Mouse (Mus musculus) left cerebral cortex, adult 11 months (tissue): ENCODE data around the gene Narfl.
A peak's percentile ranks its signal among the peaks of the same experiment; 100 is the strongest.
"Not testable (repeated sequence)": the region's sequence is repeated elsewhere in the genome, so short reads cannot be mapped to it uniquely, and the experiment has no call there.

Experiments
- DNase-seq: peaks from one replicate; pipeline ENCODE4 v3.0.0; 2022; ENCODE audit warnings: low spot score

Narfl gene

DNA sequence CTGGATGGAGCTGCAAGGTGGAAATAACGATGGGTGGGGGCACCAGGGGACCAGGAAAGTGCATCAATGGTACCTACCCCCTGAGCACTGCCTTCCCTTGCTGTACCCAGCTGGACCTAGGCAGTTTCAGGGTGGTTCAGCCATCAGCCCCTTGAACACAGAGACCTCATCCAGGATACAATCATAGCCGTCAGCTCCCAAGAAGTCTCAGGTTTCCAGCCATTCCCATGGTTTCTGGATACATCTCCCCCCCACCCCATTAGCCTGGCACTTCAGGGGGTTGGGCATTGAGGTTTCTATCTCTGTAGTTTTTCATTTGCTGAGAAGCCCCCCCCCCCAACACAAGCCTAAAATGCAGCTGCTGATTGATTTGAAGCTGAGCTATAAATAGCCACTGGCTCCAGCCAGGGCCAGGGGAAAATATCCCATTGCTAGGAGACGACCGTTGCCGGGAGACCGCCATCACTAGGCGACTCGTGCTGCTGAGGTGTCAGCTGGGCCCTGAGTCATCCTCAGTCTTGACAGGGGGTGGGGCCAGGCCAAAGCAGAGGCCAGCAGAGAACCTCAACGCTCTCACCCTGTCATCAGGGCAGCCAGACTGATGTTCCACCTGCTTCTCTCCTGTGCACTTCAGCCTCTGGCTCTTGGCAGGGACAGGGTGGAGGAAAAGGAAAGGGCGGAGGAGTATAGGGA, 29.4 kb downstream of the Narfl start:
- DNase-seq = peak; percentile 71

DNA sequence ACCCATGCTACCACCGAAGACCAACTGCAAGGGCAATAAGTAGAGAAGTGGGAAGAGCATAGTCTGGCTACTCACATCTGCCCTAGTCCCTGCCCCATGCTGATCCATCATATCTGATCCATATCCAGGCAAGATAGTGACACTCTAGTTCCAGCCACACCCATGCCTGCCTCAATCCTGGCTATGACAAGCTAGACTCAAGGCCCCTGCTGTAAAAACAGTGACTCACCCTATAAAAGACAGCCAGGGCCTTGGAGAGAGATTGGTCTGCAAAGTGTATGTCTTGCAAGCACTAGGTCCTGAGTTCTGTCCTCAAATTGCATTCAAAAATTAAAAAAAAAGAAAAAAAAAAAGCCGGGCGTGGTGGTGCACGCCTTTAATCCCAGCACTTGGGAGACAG, 32.9 kb downstream of the Narfl start:
- no peak for DNase-seq

DNA sequence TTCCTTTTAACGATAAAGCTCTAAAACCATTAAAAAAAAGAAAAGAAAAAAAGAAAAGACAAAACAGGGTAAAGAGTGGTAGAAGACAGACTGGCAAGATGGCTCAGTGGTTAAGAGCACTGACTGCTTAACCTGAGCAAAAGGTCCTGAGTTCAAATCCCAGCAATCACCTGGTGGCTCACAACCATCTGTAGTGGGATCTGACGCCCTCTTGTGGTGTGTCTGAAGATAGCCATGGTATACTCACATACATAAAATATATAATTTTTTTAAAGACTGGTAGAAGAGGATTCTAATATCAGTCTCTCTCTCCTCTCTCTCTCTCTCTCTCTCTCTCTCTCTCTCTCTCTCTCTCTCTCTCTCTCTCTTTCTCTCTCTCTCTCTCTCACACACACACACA, 33.9 kb downstream of the Narfl start:
- DNase-seq = not testable (repeated sequence)

DNA sequence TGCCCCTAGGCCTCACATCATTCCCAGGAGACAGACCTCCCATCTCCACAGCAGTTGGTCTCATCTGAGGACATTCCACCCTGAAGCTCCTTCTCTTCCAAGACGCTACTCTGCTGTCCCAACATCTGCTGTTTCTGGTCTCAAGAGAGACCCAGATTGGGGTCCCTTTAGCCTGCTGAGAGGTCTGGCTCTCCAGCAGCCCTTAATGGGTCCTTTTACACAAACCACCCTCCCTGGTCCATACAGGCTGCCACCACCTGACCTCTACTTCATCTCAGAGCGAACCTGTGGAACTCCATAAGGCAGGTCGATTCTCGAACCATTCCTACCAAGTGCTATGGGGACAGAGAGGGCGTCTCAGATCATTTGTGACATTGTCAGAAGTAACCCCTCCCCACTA, 34.5 kb downstream of the Narfl start:
- DNase-seq = no peak

DNA sequence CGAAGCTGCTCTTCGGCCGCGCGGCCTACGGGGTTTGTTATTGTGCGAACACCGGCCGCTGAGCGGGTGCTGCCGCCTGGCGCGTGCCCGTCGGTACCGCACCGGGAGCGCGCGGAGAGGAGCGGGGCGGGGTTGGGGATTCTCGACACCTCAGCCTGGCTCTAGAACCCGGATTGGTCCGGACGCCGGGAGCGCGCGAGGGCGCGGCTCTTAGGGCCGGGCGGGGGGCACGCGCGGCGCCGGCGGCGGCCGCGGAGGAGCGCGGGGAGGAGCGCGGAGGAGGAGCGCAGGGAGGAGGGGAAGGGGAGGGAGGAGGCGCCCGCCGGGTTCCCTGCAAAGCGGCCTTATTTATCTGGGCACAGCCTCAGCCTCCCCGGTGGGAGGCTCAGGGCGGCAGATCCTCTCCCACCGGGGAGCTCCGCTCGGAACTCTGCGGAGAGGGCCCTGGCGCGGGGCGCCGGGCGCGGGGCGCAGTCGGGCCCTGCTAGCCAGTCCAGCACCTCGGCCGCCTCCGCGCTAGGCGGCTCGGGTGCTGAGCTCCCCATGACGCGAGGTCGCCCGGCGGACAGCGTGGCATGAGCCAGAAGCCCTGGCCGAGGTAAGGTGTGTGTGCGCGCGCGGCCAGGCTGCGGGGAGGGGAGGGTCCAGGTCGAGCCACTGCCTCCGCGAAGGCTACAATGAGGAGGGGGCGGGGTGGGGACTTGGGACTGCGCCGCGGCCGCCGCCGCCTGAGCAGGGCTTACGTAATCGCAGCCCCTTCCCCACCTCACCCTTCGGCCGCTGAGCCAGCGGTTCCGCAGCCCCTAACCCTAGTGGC, 35.4 kb downstream of the Narfl start, which contains the start of gene Fbxl16:
TSS of gene Fbxl16 (plus strand) at position 297 of the 817 bp plus-strand sequence.
- peak; percentile 85 for DNase-seq

DNA sequence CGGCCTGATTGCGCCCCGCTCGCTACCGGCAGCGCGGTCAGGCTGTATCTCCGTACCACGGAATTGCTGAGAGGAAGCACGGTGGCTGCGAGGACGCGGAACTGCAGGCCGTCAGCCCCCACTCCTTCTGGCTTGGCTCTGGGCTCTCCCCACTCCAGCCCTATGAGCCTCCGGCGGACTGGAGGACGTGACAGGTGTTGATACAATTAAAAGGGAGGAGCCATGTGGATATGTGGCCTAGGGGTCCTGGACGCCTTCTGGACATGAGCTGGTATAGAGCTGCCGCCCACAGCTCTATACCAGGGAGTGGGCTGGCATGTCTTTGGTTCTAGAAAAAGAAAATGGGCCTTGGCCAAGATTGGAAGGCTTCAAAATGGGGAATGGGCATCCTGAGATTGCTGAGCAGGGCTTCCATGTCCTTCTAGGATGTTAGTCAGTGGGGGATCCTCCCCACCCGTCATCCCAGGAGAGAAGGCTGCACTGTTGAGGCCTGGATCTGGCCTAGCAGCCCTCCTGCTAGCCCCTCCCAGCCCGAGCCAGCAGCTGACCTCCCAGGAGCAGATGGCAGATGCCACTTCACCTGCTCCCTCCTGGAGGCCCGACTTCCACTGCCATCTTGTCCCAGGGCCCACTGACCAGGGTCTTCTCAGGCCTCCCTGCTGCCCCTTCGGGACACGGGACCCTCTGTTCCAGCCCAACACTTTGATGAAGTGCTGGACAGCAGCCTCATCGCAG, 36.2 kb downstream of the Narfl start:
- no peak for DNase-seq

DNA sequence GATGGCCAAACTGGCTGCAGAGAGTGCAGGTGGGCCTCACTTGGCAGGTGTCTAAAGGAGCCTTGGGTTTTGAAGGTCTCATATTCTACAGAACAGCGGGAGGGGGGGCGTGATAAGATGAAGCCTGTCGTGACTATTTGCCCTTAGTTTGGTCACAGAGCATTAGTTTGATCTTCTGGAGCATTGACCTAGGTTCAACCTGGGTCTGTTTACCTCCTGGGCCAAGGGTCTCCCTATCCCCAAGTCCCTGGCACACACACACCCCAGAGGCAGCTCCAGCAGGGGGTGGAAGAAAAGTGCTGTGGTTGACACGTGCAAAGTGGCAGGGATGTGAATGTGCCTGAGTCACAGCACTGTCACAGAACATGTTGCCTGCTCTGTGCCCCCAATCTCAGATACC, 37.3 kb downstream of the Narfl start:
- DNase-seq = no peak

DNA sequence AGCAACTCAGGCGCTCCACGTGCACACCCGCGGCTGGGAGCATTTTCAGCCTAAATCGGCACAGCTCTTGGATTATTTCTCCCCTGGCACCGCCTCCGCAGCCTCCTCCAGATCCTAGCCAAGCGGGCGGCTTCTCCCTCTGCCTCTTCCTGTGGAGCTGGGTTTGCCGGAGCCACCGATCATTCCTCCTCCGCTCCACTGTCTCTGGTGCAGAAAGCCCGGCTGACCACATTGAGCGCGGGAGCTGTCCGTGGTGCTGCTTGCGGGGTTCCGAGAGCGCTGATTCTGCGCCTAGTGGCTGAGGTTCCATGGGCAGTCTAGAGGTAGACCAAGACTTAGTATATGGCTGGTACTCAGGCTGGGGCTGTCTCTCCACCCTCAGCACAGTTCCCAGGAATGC, 39.9 kb downstream of the Narfl start:
- peak; percentile 79 for DNase-seq

DNA sequence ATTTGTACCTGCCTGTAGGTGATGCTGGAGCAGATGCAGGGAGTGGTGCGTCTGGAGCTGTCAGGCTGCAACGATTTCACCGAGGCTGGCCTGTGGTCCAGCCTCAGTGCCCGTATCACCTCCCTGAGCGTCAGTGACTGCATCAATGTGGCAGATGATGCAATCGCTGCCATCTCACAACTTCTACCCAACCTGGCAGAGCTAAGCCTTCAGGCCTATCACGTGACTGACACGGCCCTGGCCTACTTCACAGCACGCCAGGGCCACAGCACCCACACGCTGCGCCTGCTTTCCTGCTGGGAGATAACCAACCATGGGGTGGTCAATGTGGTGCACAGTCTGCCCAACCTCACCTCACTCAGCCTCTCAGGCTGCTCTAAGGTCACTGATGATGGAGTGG, 44.1 kb downstream of the Narfl start:
- DNase-seq = no peak

DNA sequence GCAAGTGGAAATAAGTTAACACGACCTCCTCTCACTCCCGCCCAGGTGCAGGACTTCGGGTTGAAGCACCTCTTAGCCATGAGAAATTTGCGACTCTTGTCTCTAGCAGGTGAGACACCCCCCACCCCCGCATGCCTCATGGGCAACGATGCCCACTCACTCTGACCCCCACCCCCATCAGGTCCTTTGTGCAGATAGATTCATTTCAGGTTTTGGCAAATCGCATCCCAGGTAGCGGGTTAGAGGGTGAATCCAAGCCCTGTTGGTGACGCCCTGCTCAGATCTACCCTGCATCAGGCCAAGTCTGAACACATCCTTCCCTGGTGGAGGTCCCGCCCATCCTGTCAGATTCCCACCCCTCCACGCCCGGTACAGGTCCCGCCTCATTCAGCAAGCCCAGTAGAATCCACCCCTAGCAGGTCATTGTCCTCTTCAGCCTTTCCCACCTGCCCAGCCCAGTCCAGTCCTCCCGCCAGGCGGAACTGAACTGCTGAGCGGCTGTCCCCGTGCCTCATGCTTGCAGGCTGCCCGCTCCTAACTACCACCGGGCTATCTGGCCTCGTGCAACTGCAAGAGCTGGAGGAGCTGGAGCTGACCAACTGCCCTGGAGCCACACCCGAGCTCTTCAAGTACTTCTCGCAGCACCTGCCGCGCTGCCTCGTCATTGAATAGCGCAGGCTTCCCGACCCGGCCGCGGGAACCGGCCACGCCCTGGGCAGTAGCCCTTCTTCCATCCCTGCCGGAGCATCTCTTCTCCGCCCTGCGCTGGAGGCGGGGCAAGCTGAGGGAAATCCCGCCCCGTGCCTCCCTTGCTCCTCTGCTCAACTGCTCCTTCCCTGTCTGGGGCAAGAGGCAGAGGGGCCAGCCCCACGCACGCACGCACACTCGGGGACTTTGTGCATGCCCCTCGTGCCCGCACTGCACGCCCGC, 45.5 kb downstream of the Narfl start:
- DNase-seq = no peak

DNA sequence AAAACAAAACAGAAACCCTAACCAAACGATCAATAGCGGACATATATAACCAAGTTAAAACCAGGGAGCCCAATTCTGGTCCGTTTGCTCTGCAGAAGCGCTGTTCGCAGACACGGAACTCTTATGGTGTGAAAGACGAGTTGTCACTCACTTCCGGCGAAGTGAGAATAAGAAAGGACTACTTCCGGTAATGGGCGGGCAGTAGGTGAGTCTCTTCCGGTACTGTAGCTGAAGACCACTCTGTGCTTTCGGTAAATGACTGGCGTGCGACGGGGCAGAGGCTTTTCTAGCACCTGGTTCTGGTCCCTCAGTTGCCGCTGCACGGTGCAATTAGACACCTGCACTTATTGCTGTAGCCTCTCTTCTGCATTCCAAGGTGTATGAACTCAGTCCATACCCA, 49.9 kb downstream of the Narfl start, which contains the start of gene Wdr24:
TSS of gene Wdr24 (plus strand) at position 176 of the 400 bp plus-strand sequence.
- peak; percentile 81 for DNase-seq

DNA sequence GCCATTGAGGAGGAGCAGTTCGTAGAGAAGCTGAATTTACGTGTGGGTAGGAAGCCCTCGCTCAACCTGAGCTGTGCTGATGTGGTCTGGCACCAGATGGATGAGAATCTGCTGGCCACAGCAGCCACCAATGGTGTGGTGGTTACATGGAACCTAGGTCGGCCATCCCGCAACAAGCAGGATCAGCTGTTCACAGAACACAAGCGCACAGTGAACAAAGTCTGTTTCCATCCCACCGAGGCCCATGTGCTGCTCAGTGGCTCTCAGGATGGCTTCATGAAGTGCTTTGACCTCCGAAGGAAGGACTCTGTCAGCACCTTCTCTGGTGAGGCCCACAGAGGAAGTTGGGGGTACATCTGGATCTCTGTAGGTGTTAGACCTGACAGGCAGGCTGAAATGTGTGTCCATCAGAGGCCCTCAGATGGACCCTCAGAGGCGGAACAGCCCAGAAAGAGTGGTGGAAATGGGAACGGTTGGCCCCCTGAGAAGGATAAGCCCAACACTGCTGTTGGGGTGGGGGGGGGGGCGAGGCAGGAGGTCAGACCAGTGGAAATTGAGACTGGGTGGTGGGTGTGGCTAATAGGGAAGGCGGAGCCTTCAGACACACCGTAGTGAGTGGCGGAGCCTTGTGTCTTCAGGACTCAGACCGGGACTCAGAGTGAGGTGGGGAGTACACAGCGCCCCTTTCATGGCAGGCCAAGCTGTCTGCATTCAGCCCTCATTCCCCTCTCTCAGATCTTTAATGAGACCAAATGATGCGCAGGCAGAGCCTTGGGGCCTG, 51.0 kb downstream of the Narfl start:
- no peak for DNase-seq

DNA sequence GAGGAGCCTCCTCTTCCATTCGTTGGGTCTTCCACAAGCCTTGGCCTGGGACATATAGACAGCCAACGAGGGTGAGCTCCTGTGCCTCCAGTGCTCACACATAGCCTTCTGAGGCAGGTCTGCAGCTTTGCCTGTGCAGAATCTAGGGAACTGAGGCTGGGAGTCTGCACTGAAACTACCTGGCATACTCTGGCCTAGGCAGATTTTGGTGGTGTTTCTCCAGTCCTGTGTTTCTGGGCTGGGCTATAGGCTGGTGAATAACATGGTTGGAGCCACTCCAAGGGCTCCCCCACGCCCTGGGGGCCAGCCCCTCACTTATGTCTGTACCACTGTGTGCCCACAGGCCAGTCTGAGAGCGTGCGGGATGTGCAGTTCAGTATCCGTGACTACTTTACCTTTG, 51.7 kb downstream of the Narfl start:
- no peak for DNase-seq

DNA sequence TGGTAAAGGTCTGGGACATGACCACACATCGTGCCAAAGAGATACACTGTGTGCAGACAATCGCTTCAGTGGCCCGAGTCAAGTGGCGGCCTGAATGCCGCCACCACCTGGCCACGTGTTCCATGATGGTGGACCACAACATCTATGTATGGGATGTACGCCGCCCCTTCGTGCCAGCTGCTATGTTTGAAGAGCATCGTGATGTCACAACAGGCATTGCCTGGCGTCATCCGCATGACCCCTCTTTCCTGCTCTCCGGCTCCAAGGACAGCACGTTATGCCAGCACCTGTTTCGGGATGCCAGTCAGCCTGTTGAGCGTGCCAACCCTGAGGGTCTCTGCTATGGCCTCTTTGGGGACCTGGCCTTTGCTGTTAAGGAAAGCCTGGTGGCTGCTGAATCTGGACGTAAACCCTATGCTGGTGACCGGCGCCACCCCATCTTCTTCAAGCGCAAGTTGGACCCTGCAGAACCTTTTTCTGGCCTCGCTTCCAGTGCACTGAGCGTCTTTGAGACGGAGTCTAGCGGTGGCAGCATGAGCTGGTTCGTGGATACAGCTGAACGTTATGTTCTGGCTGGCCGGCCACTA, 52.5 kb downstream of the Narfl start:
- DNase-seq = no peak

DNA sequence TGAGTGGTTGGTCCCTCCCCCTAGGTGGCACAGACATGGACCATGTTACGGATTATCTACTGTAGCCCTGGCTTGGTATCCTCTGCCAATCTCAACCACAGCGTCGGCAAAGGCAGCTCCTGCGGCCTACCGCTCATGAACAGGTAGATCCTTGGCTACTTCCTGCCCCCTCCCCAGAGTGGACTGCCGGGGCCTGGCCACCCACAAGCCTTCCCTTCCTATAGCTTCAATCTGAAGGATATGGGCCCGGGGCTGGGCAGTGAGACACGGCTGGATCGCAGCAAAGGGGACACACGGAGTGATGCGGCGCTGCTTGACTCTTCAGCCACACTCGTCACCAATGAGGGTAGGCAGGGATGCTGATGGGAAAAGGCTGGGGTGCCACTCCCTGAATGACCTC, 53.4 kb downstream of the Narfl start:
- no peak for DNase-seq

DNA sequence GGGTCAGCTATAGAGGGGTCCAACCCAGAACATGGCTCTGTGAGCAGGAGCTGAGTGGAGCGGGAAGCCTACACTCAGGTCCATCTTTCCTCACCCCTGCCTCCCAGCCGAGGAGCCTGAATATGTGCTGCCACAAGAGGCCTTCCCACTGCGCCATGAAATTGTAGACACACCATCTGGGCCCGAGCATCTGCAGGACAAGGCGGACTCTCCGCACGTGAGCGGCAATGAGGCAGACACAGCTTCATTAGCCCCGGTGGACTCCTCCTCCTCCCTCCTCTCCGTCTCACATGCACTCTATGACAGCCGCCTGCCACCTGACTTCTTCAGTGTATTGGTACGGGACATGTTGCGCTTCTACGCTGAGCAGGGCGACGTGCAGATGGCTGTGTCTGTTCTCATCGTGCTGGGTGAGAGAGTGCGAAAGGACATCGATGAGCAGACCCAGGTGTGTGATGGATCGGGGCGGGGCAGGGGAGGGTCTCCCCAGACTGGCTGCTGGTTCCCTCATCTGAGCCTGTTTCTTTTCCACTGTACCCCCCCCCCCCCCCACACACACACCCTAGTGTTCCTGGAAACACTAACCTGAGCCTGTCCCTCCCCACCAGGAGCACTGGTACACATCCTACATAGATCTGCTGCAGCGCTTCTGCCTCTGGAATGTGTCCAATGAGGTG, 54.1 kb downstream of the Narfl start:
- no peak for DNase-seq

DNA sequence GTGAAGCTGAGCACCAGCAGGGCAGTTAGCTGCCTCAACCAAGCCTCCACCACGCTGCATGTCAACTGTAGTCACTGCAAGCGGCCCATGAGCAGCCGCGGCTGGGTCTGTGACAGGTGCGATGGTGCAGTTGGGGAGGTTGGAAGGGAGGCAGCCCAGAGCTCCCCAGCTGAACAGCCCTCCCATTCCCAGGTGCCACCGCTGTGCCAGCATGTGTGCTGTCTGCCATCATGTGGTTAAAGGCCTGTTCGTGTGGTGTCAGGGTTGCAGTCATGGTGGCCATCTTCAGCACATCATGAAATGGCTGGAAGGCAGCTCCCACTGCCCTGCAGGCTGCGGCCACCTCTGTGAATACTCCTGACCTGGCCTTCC, 54.6 kb downstream of the Narfl start:
- no peak for DNase-seq

DNA sequence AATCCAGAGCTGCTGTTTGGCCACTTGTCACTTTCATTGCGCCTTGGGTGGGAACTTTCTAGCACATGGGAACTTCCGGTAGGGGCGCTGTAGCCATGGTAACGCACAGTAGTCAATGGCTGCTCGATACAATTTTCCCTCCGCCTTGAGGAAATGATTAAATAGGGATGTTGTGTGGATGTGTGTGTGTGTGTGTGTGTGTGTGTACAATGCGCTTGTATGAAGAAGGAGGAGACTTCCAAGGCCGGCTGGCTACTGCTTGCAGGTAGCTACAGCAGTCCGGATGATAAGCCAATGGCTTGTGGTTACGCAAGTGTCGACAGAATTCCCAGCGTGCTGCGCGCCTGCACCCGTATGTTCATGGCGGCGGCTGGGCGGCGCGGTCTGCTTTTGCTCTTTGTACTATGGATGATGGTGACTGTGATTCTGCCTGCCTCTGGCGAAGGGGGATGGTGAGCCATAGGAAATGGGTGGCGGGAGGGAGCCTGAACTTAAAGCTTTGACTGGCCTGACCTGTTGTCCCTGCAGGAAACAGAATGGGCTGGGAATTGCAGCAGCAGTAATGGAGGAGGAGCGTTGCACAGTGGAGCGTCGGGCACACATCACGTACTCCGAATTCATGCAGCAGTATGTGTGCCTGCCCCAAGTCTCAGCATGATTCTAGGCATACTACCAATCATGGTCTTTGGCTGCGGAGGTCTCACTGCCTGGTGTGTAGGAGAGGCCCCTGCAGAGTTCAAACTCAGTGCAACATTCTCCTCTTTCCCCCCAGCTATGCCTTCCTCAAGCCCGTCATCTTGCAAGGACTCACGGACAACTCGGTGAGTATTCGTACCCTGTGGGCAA, 55.4 kb downstream of the Narfl start, which contains the start of gene Jmjd8:
TSS of gene Jmjd8 (plus strand) at position 156 of the 846 bp plus-strand sequence.
- DNase-seq = no peak

DNA sequence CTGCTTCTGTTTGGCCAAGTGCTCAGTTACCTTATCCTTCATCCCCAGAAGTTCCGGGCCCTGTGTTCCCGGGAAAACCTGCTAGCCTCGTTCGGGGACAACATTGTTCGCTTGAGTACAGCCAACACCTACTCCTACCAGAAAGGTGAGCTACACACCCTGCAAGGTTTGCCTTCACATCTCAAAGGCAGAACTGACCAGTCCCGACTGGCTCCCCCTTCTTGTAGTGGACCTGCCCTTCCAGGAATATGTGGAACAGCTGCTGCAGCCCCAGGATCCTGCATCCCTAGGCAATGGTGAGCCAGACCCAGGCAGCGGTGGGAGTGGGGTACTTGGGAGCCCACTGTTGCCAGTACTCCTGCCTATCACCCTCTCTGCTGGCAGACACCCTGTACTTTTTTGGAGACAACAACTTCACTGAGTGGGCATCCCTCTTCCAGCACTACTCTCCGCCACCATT, 56.0 kb downstream of the Narfl start:
- DNase-seq = no peak
